Mouse (Mus musculus): ENCODE data around the gene Gpd1l.

- TF ChIP-seq CTCF (conservative IDR thresholded peaks at IDR 0.05; ENCODE audit: low read length) (no peak), NANOG (IDR thresholded peaks at IDR 0.05; ENCODE audit: borderline replicate concordance, low read length) (no peak)
Observed at GRCm38 (mm10) chr9:114925571-114925970, 8.2 kb downstream of the Gpd1l start.
